Mouse (Mus musculus) intestine, embryonic 16.5 days (tissue): ENCODE measurements around the gene Shc1. TPM values are rescaled to one million over a fixed set of nuclear protein-coding genes. Genes with fewer than 3 reads are reported as not detected.

Experiments
- ATAC-seq: fragments of 200-750 bp; cut with Nextera tagmentation; 2 replicates; pipeline ENCODE4 v1.8.0; 2017; ENCODE audit warnings: moderate TSS enrichment, moderate library complexity
- H3K27ac ChIP-seq: fragments of 300-500 bp; sonication (generic); 2 replicates; pipeline ENCODE4 v1.5.1; 2014; ENCODE audit warnings: mild to moderate bottlenecking, low read length
- H3K27me3 ChIP-seq: fragments of 300-500 bp; sonication (generic); replicated peaks from 2 replicates; pipeline ENCODE4 v1.6.1; 2014; ENCODE audit warnings: low read length, control low read depth, mixed read lengths; ENCODE audit not compliant: control insufficient read depth, insufficient read depth
- H3K36me3 ChIP-seq: fragments of 300-500 bp; sonication (generic); 2 replicates; pipeline ENCODE4 v1.6.1; 2014; ENCODE audit warnings: low read length, control low read depth; ENCODE audit not compliant: control insufficient read depth, insufficient read depth
- H3K4me1 ChIP-seq: fragments of 300-500 bp; sonication (generic); 2 replicates; pipeline ENCODE4 v1.6.1; 2014; ENCODE audit warnings: low read length, control low read depth, mixed read lengths; ENCODE audit not compliant: control insufficient read depth, insufficient read depth
- H3K4me2 ChIP-seq: fragments of 300-500 bp; sonication (generic); 2 replicates; pipeline ENCODE4 v1.6.1; 2014; ENCODE audit warnings: low read depth, low read length, control low read depth
- H3K4me3 ChIP-seq: fragments of 300-500 bp; sonication (generic); 2 replicates; pipeline ENCODE4 v1.5.1; 2014; ENCODE audit warnings: mild to moderate bottlenecking, low read length
- H3K9ac ChIP-seq: fragments of 300-500 bp; sonication (generic); 2 replicates; pipeline ENCODE4 v1.6.1; 2014; ENCODE audit warnings: low read depth, low read length
- H3K9me3 ChIP-seq: fragments of 300-500 bp; sonication (generic); 2 replicates; pipeline ENCODE4 v1.6.1; 2016; ENCODE audit warnings: low read length, control low read depth; ENCODE audit not compliant: control insufficient read depth
- WGBS: fragments of 180-500 bp; shearing (Covaris S2); extraction: QIAGEN DNeasy Blood & Tissue Kit; methylation state at CpG from one replicate; pipeline ENCODE4 v1.1.7; 2014; 5-methylcytosine and 5-hydroxymethylcytosine counted together
- polyA plus RNA-seq: library from polyadenylated mRNA; unstranded; fragments of >200 nt; fragmentation: Nextera tagmentation; extraction: Ambion mirVana; gene quantifications from 2 replicates; pipeline ENCODE4 v1.2.1, GENCODE M21; 2015

Shc1 gene
- polyA plus RNA-seq, 1 experiment from 2014 or later: 85.4 TPM

- no peaks in the 10 kb centered on the region for H3K9me3 ChIP-seq
- H3K27me3 ChIP-seq: no peaks in the 10 kb centered on the region
- H3K36me3 ChIP-seq: no peaks in the 10 kb centered on the region
- no peaks in the 10 kb centered on the region for H3K4me1 ChIP-seq
- no peak overlapping the region for H3K27ac ChIP-seq
- H3K4me2 ChIP-seq: no peak overlapping the region
- no peak overlapping the region for H3K9ac ChIP-seq
- 75% methylated on average over 6 of the region's 6 CpGs for WGBS
- ATAC-seq: no peak
- no peak overlapping the region for H3K4me3 ChIP-seq
Observed at GRCm38 (mm10) chr3:89479055-89479454, 60.8 kb downstream of the Shc1 start.

Other genes starting within 250 kb of the Shc1 start
- gene Scamp3, start 241.0 kb upstream of the Shc1 start, polyA plus RNA-seq: 141 and 142 TPM in 2 replicates
- gene Fam189b, start 235.3 kb upstream of the Shc1 start, polyA plus RNA-seq: 16.7 and 20.8 TPM in 2 replicates
- 73.1 and 87.5 TPM in 2 replicates for gene Gba, start 215.5 kb upstream of the Shc1 start, polyA plus RNA-seq
- gene Thbs3, start 203.3 kb upstream of the Shc1 start, polyA plus RNA-seq: 18.9 and 20.3 TPM in 2 replicates
- gene Mtx1, start 191.4 kb upstream of the Shc1 start, polyA plus RNA-seq: 214 and 234 TPM in 2 replicates
- gene Muc1, start 189.4 kb upstream of the Shc1 start, polyA plus RNA-seq: 13.2 and 13.4 TPM in 2 replicates
- 316 and 334 TPM in 2 replicates for gene Krtcap2, start 172.5 kb upstream of the Shc1 start, polyA plus RNA-seq
- 3.9 TPM in 2 replicates for gene Trim46, start 172.1 kb upstream of the Shc1 start, polyA plus RNA-seq
- gene Dpm3, start 159.1 kb upstream of the Shc1 start, polyA plus RNA-seq: 119 and 126 TPM in 2 replicates
- 62.7 and 74.1 TPM in 2 replicates for gene Slc50a1, start 147.9 kb upstream of the Shc1 start, polyA plus RNA-seq
- 62.9 and 69.6 TPM in 2 replicates for gene Efna1, start 137.3 kb upstream of the Shc1 start, polyA plus RNA-seq
- 5.9 and 7.5 TPM in 2 replicates for gene Efna3, start 95.5 kb upstream of the Shc1 start, polyA plus RNA-seq
- gene Efna4, start 80.4 kb upstream of the Shc1 start, polyA plus RNA-seq: 12.1 and 14.1 TPM in 2 replicates
- 49.3 and 51.6 TPM in 2 replicates for gene Adam15, start 68.4 kb upstream of the Shc1 start, polyA plus RNA-seq
- 2.8 and 5.0 TPM in 2 replicates for gene Dcst2, start 56.5 kb upstream of the Shc1 start, polyA plus RNA-seq
- gene Dcst1, start 53.2 kb upstream of the Shc1 start, polyA plus RNA-seq: 3.5 and 5.0 TPM in 2 replicates
- gene Zbtb7b, start 23.7 kb upstream of the Shc1 start, polyA plus RNA-seq: 10.0 and 11.3 TPM in 2 replicates
- not detected in 2 replicates for gene Lenep, start 15.7 kb upstream of the Shc1 start, polyA plus RNA-seq
- gene Flad1, start 6.6 kb upstream of the Shc1 start, polyA plus RNA-seq: 44.5 and 53.2 TPM in 2 replicates
- 269 and 311 TPM in 2 replicates for gene Cks1b, start 60 bp upstream of the Shc1 start, polyA plus RNA-seq
- 24.8 and 25.7 TPM in 2 replicates for gene Pygo2, start 11.8 kb downstream of the Shc1 start, polyA plus RNA-seq
- gene Pbxip1, start 18.3 kb downstream of the Shc1 start, polyA plus RNA-seq: 45.1 and 46.6 TPM in 2 replicates
- gene Pmvk, start 36.1 kb downstream of the Shc1 start, polyA plus RNA-seq: 72.2 and 77.0 TPM in 2 replicates
- 3.8 and 4.1 TPM in 2 replicates for gene Kcnn3, start 101.7 kb downstream of the Shc1 start, polyA plus RNA-seq